Mouse (Mus musculus) testis, postnatal 14 days (tissue): ENCODE measurements at regions not wholly inside any gene's neighbourhood (a gene's known extent, or its start where the extent isn't known, plus 50 kb on each side); places are given as distances from the start of the nearest gene placed in this dataset.
"Not testable (repeated sequence)": the region's sequence is repeated elsewhere in the genome, so short reads cannot be mapped to it uniquely, and the experiment has no call there.

Experiments
- DNase-seq: peaks from one replicate; pipeline ENCODE4 v3.0.0; 2021; ENCODE audit warnings: low spot score

GRCm38 (mm10) chr2:129883417-129883816 is 83.1 kb downstream of the Stk35 start:
- DNase-seq, result no peak

GRCm38 (mm10) chr2:129884316-129884715 is 84.0 kb downstream of the Stk35 start:
- no peak for DNase-seq

DNA sequence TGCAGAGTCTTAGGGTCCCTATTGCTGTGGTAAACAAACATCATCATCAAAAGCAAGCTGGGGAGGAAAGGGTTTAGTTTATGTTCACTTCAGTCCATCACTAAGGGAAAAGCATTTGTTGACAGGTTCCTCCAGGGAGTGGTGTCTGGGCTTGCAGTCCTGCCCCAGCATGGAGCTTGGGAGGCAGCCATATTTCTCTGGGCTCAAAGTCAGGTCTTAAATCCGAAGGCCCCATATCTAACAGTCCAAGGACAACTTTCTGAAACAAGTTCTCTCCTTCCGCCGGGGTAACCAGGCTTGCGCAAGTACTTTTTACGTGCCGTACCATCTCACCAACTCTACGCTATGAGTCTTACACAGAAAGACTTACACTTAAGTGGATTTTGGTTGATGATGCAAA is 85.2 kb downstream of the Stk35 start:
- DNase-seq, result peak; percentile 15

DNA sequence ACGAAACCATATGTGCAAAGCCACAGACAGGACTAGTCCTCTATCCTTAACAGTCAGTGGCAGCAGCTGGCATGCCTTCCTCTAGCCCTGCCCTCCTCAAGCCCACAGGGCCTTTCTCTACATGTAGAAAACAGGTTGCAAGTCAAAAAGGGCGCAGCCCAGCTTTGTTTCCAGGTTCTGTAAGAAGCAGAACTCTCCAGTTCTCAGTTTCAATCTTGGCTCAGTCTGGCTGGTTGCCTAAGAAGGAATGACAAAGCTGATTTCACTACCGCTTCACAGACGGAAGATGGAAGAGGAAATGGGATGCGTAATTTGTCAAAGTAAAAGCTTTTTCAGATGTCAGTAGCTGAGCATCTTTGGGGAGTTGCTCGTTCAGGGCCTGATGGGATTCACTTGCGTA is 92.9 kb downstream of the Stk35 start:
- no peak for DNase-seq

DNA sequence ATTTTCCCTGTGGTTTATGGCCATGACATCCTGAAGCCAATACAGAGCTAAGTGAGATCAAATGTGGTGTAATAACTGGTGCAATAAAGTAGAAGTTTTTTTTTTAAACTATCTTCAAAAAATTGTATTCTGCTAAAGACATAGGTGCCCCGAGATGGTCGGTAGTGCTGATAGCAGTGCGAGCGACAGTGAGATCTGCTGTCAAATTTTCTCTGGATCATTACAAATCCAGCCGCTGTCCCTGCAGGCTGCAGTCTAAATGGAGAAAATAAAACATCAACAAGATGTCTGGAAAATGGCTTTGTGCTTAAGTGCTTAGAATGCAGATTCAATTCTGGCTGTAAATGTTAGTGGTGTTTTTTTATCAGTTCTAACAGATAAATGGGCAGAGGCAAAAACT is 93.5 kb downstream of the Stk35 start:
- no peak for DNase-seq

DNA sequence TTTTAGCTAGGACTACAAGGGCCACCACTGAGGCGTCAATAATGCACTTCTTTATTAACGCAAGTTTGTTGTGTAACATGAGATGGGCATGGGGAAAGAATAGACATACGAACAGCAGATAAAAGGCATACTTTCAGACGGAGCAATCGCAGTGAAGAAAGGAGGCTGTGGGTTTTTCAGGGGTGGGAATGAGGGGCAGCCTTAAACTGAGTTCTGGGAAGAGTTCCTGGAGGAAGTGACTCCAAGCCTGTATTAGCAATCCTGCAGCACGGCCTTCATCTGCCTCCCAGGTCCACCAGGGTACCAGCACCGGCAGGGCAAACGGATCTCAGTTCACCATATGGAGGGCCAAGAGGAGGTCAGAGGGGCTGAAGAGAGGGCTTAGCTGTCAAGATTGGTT is 94.6 kb downstream of the Stk35 start:
- DNase-seq, result no peak

- DNase-seq, result no peak
These were observed 95.1 kb downstream of the Stk35 start for GRCm38 (mm10) chr2:129895369-129895768.

- DNase-seq, result no peak
These were observed 96.4 kb downstream of the Stk35 start for GRCm38 (mm10) chr2:129896696-129897095.

DNA sequence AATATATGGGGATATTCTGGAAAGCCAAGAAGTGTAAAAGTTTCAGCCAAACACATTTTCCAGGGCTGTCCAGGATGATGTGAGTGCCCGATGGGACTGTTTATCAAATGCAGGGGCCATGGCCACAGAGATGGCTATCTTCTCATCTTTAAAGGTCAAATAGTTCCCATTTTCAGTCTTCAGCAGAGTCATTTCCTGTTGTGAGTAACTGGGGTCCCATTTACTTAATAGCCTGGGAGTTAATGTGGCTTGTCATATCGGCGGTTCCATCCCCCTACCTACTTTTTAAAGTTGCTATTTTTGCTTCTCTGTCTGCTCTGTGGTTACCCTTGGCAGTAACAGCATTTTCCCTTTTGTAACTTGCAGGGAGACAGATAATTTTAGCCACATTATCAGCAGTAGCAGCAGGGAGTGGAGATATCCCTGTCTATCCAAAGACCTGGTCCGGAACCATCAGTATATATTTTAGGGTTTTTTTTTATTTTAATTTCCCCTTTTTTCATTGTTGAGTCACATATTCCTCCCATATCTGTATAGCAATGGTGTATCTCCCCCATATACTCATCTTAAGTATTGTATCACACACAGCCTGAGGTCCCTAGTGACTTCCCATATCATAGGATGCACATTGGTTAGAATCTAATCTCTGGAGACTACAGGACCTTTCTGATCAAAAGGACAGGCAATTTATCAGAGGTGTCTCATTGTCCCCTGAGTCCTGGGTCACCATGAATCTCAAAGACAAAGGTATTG is 103.2 kb downstream of the Stk35 start:
- DNase-seq, result no peak

- no peak for DNase-seq
These were observed 104.4 kb downstream of the Stk35 start for GRCm38 (mm10) chr2:129904753-129905152.

GRCm38 (mm10) chr2:129908701-129909425 is 103.3 kb upstream of the Tgm3 start:
- peak; percentile 47 for DNase-seq

DNA sequence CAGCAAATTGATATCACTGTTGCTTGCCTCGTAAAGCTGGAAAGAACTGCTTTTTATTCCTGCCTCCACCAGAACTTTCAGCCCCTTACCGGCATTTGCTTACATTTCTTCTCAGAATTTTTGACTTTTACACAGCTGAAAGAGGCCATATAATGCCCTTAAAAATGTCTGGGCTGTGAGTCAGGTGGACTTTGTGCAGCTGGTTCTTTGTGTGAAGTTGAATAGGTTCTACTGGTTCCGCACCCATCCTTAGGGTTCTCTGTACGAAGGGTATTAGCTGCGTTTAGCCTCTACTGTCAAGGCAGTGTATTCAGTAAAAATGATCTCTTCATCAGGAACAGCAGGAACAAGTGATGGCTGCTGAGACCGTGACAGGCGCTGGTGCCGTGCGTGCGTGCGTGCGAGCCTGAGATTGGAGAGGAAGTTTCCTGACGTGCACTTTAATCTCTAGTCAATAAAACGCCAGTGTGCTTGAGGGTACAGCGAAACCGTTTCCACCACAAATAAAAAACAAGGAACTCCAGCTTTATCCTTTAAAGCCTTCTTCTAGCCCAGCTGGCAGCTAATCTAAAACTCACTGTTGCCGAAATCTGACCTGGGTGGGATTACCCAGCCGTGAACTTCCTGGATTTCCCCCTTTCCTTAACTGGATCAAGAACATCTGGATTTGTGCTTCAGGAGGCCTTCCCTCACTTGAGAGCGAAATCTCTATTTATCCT is 100.8 kb upstream of the Tgm3 start:
- DNase-seq, result no peak

GRCm38 (mm10) chr2:129912556-129912955 is 99.6 kb upstream of the Tgm3 start:
- no peak for DNase-seq

DNA sequence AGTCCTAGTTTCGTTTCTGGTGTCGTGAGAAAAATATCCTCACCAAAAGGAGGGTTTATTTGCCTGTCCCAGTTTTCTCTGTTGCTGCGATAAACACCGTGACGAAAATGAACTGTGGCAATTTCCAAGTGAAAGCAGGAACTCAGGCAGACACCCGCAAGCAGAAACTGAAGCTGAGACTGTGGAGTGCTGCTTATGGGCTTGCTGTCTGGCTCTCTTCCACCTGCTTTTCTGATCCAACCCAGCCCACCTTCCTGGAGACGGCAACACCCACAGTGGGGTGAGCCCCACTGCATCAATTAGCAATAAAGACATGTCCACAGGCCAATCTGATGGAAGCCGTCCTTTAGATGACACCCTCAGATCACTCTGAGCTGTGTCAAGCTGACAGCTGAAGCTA is 97.9 kb upstream of the Tgm3 start:
- DNase-seq, result no peak

DNA sequence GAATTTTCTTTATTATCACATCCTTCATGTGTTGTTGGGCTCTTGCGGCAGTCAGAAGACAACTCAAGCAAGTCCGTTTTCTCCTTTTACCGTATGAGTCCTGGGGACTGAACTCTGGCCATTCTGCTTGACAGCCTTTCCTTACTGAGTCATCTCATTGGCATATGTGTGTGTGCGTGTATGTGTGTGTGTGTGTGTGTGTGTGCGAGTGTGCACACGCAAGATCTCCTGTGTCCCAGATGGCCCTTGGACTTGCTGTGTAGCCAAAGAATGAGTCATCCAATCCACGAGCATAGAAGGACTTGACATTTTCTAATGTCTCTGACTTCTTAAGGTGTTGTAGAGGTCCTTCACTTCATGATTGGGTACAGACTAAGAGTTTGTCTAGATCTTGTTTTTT is 95.7 kb upstream of the Tgm3 start:
- DNase-seq, result no peak

DNA sequence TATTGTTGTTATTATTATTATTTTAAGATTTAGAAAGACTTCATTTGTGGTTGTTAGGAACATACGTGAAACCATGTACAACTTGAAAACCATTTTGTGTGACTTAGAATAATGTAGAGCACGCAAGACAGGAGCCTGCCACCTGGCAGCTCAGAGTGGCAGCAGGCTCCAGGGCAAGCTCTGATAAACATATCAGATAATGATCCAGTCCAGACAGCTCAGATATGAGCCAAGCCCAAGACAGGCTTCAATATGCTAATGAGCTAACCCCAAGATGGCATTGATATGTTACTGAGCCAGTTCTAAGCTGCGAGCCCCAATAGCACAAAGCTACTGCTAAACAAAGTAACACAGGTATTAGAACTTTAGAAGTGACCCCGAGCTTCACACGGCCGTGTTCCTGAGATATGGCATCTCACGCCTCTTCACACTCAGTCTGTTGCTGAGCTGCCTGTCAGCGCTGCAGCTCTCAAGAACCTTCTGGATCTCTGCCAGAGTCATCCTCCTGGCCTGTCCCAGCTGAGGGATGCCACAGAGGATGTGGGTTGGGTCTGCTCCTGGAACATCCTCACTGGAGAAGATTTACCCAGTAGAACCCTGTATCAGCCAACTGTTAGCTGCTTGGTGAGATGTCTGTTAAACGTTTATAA is 93.9 kb upstream of the Tgm3 start:
- no peak for DNase-seq

GRCm38 (mm10) chr2:129919551-129919950 is 92.6 kb upstream of the Tgm3 start:
- DNase-seq, result no peak

DNA sequence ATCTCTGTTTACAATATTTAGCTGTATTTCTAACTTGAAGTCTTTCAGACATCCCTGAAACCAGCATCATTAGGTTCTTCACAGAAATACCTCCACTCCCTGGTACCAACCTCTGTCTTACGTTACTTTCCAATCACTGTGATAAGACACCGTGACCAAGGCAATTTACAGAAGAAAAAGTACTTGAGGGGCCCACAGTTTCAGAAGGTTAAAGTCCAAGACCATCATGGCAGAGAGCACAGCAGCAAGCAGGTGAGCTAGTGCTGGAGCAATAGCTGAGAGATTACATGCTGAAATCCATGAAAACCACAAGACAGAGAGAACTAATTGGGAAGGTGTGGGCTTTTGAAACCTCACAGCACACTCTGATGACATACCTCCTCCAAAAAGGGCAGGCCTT is 84.9 kb upstream of the Tgm3 start:
- no peak for DNase-seq

DNA sequence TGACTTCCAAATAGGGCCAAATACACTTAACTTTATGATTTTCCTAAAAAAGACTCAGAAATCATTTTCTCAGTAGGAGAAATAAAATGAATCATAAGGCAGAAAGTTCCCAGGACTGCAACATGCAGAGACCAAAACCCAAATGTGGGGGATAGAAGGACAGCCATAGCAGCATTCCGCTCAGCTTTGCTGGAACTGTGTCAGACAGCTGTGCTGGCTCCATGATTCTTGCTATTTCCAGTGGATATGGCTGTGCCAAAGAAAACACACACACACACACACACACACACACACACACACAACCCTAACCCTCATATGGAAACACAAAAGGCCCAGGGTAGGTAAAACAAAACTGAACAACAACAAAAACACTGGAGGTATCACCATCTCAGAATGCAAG is 78.6 kb upstream of the Tgm3 start:
- DNase-seq, result no peak

GRCm38 (mm10) chr2:129942824-129943223 is 69.3 kb upstream of the Tgm3 start:
- no peak for DNase-seq

DNA sequence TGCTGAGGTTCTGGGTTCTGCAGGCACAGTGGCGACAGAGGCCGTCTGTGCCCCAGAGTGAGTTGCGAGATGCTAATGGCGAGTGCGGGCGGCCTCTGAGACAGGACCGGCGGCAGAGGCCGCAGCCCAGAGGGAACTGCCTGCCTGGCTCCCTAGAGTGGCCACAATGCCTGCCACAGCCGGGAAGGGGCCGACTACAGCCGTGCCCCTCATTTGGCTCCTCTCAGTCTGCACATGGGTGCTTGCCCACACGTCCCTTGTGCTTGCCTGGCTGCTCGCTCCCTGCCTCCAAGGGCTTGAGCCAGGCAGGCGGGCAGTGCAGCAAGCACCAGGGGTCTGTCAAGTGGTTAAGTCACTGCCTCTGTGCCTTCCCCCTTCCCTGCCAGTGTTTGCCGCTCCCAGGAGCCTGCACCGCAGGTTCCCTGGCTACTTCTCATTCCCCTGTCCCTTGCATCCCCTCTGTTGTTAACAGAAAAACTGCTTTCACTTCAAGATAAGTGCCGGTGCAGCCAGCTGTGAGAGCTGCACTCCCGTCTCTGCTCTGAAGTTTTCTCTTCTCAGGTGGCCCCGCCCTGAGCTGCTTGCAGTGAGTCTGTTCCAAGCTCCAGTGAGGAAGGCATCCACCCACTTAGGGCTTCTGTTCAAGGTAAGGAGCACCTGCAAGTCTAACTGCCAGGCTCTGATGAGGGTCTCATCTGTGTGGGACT is 64.1 kb upstream of the Tgm3 start:
- DNase-seq, result no peak

GRCm38 (mm10) chr2:129949786-129950185 is 62.4 kb upstream of the Tgm3 start:
- not testable (repeated sequence) for DNase-seq
